Mouse (Mus musculus) lung, embryonic 15.5 days (tissue): ENCODE measurements around the gene Runx3. TPM values are rescaled to one million over a fixed set of nuclear protein-coding genes. Genes with fewer than 3 reads are reported as not detected.

Experiments
- ATAC-seq: fragments of 200-750 bp; cut with Nextera tagmentation; 2 replicates; pipeline ENCODE4 v1.8.0; 2017; ENCODE audit warnings: moderate number of reproducible peaks, borderline replicate concordance; ENCODE audit not compliant: low FRiP score, low TSS enrichment; ENCODE audit errors: extremely low read depth
- H3K27ac ChIP-seq: fragments of 300-500 bp; sonication (generic); 2 replicates; pipeline ENCODE4 v1.5.1; 2015; ENCODE audit warnings: moderate library complexity, mild to moderate bottlenecking, inconsistent platforms
- H3K27me3 ChIP-seq: fragments of 300-500 bp; sonication (generic); 2 replicates; pipeline ENCODE4 v1.6.1; 2015; ENCODE audit warnings: inconsistent platforms
- H3K36me3 ChIP-seq: fragments of 300-500 bp; sonication (generic); 2 replicates; pipeline ENCODE4 v1.6.1; 2015; ENCODE audit warnings: inconsistent platforms
- H3K4me1 ChIP-seq: fragments of 300-500 bp; sonication (generic); 2 replicates; pipeline ENCODE4 v1.6.1; 2015; ENCODE audit warnings: inconsistent platforms
- H3K4me2 ChIP-seq: fragments of 300-500 bp; sonication (generic); 2 replicates; pipeline ENCODE4 v1.6.1; 2015; ENCODE audit warnings: inconsistent platforms, mild to moderate bottlenecking, moderate library complexity
- H3K4me3 ChIP-seq: fragments of 300-500 bp; sonication (generic); 2 replicates; pipeline ENCODE4 v1.5.1; 2015; ENCODE audit warnings: mild to moderate bottlenecking, inconsistent platforms
- H3K9ac ChIP-seq: fragments of 300-500 bp; sonication (generic); 2 replicates; pipeline ENCODE4 v1.6.1; 2015; ENCODE audit warnings: inconsistent platforms
- H3K9me3 ChIP-seq: fragments of 300-500 bp; sonication (generic); 2 replicates; pipeline ENCODE4 v1.6.1; 2016; ENCODE audit warnings: inconsistent platforms
- WGBS: fragments of 180-500 bp; shearing (Covaris S2); methylation state at CpG from one replicate; pipeline ENCODE4 v1.1.7; 2015; 5-methylcytosine and 5-hydroxymethylcytosine counted together
- polyA plus RNA-seq: library from polyadenylated mRNA; unstranded; fragments of >200 nt; fragmentation: Nextera tagmentation; extraction: Ambion mirVana; gene quantifications from 2 replicates; pipeline ENCODE4 v1.2.1, GENCODE M21; 2015

Gene Runx3
- polyA plus RNA-seq, 1 experiment from 2014 or later = 0.20 TPM

GRCm38 (mm10) chr4:135116391-135116790, 4.1 kb upstream of the Runx3 start:
- Histone ChIP-seq H3K4me1 (no peaks in the 10 kb centered on the region), H3K36me3 (no peaks in the 10 kb centered on the region), H3K27me3 (no peaks in the 10 kb centered on the region), H3K9ac (no peak overlapping the region), H3K4me2 (no peak overlapping the region), H3K4me3 (no peak overlapping the region), H3K27ac (no peak overlapping the region), H3K9me3 (no peaks in the 10 kb centered on the region)
- no peak for ATAC-seq
- 40% methylated on average over 5 of the region's 5 CpGs for WGBS

GRCm38 (mm10) chr4:135117846-135118245, 2.6 kb upstream of the Runx3 start:
- no peak overlapping the region for H3K9ac ChIP-seq
- no peak overlapping the region for H3K27ac ChIP-seq
- no peak for ATAC-seq
- H3K4me3 ChIP-seq = no peak overlapping the region
- H3K36me3 ChIP-seq = no peaks in the 10 kb centered on the region
- H3K4me2 ChIP-seq = no peak overlapping the region
- H3K9me3 ChIP-seq = no peaks in the 10 kb centered on the region
- no peaks in the 10 kb centered on the region for H3K27me3 ChIP-seq
- H3K4me1 ChIP-seq = no peaks in the 10 kb centered on the region
- 94% methylated on average over 9 of the region's 9 CpGs for WGBS

- H3K9ac ChIP-seq = no peak overlapping the region
- H3K4me1 ChIP-seq = no peaks in the 10 kb centered on the region
- 78% methylated on average over 12 of the region's 12 CpGs for WGBS
- H3K27me3 ChIP-seq = no peaks in the 10 kb centered on the region
- no peaks in the 10 kb centered on the region for H3K9me3 ChIP-seq
- no peak overlapping the region for H3K4me2 ChIP-seq
- no peak overlapping the region for H3K4me3 ChIP-seq
- ATAC-seq = no peak
- H3K27ac ChIP-seq = no peak overlapping the region
- no peaks in the 10 kb centered on the region for H3K36me3 ChIP-seq
Observed at GRCm38 (mm10) chr4:135118855-135119474, 1.5 kb upstream of the Runx3 start.

GRCm38 (mm10) chr4:135123721-135124120, 3.3 kb downstream of the Runx3 start:
- Histone ChIP-seq H3K9me3 (no peaks in the 10 kb centered on the region), H3K4me2 (no peak overlapping the region), H3K4me3 (no peak overlapping the region), H3K9ac (no peak overlapping the region), H3K36me3 (no peaks in the 10 kb centered on the region), H3K4me1 (no peaks in the 10 kb centered on the region), H3K27me3 (peaks cover 7% of the 10 kb centered on the region; the same call in 1 of the 2 replicates), H3K27ac (no peak overlapping the region)
- 81% methylated on average over 5 of the region's 5 CpGs for WGBS
- ATAC-seq = no peak

- Histone ChIP-seq H3K4me2 (no peak overlapping the region), H3K27ac (no peak overlapping the region), H3K9me3 (no peaks in the 10 kb centered on the region), H3K4me3 (no peak overlapping the region), H3K27me3 (peaks cover 15% of the 10 kb centered on the region; the same call in 1 of the 2 replicates), H3K4me1 (no peaks in the 10 kb centered on the region), H3K36me3 (no peaks in the 10 kb centered on the region), H3K9ac (no peak overlapping the region)
- WGBS = 86% methylated on average over 6 of the region's 6 CpGs
- no peak for ATAC-seq
Observed at GRCm38 (mm10) chr4:135124732-135125131, 4.3 kb downstream of the Runx3 start.

GRCm38 (mm10) chr4:135125152-135125551, 4.7 kb downstream of the Runx3 start:
- Histone ChIP-seq H3K4me2 (no peak overlapping the region), H3K9ac (no peak overlapping the region), H3K9me3 (no peaks in the 10 kb centered on the region), H3K27ac (no peak overlapping the region), H3K4me1 (no peaks in the 10 kb centered on the region), H3K4me3 (no peak overlapping the region), H3K27me3 (peaks cover 15% of the 10 kb centered on the region; the same call in 1 of the 2 replicates), H3K36me3 (no peaks in the 10 kb centered on the region)
- WGBS = 80% methylated on average over 3 of the region's 3 CpGs
- ATAC-seq = no peak

GRCm38 (mm10) chr4:135126385-135126784, 5.9 kb downstream of the Runx3 start:
- Histone ChIP-seq H3K9me3 (no peaks in the 10 kb centered on the region), H3K9ac (no peak overlapping the region), H3K4me1 (no peaks in the 10 kb centered on the region), H3K4me2 (no peak overlapping the region), H3K4me3 (no peak overlapping the region), H3K27me3 (peaks cover 15% of the 10 kb centered on the region; the same call in 1 of the 2 replicates), H3K36me3 (no peaks in the 10 kb centered on the region), H3K27ac (no peak overlapping the region)
- ATAC-seq = no peak
- 60% methylated on average over 5 of the region's 5 CpGs for WGBS

- peaks cover 15% of the 10 kb centered on the region; the same call in 1 of the 2 replicates for H3K27me3 ChIP-seq
- no peak for ATAC-seq
Observed at GRCm38 (mm10) chr4:135128841-135129520, 8.5 kb downstream of the Runx3 start.

GRCm38 (mm10) chr4:135130156-135130555, 9.7 kb downstream of the Runx3 start:
- H3K9me3 ChIP-seq = no peaks in the 10 kb centered on the region
- 83% methylated on average over 6 of the region's 6 CpGs for WGBS
- ATAC-seq = no peak
- no peak overlapping the region for H3K4me3 ChIP-seq
- H3K4me1 ChIP-seq = no peaks in the 10 kb centered on the region
- H3K27ac ChIP-seq = no peak overlapping the region
- H3K36me3 ChIP-seq = no peaks in the 10 kb centered on the region
- H3K9ac ChIP-seq = no peak overlapping the region
- H3K4me2 ChIP-seq = no peak overlapping the region
- H3K27me3 ChIP-seq = peaks cover 15% of the 10 kb centered on the region; the same call in 1 of the 2 replicates

More at GRCm38 (mm10) chr4:135128841-135129520, 8.5 kb downstream of the Runx3 start:
- Histone ChIP-seq H3K9ac (no peak overlapping the region), H3K27ac (no peak overlapping the region), H3K4me3 (peak overlapping the region; percentile 15), H3K4me1 (no peaks in the 10 kb centered on the region), H3K4me2 (peak overlapping the region; percentile 48), H3K9me3 (no peaks in the 10 kb centered on the region), H3K36me3 (no peaks in the 10 kb centered on the region)
- WGBS = 15% methylated on average over 22 of the region's 22 CpGs

- ATAC-seq = no peak
- Histone ChIP-seq H3K4me3 (no peak overlapping the region), H3K4me1 (no peaks in the 10 kb centered on the region), H3K36me3 (no peaks in the 10 kb centered on the region), H3K27me3 (peaks cover 15% of the 10 kb centered on the region; the same call in 1 of the 2 replicates), H3K9ac (no peak overlapping the region), H3K4me2 (no peak overlapping the region), H3K9me3 (no peaks in the 10 kb centered on the region), H3K27ac (no peak overlapping the region)
- 75% methylated on average over 6 of the region's 6 CpGs for WGBS
Observed at GRCm38 (mm10) chr4:135131145-135131544, 10.7 kb downstream of the Runx3 start.

GRCm38 (mm10) chr4:135132797-135133196, 12.3 kb downstream of the Runx3 start:
- Histone ChIP-seq H3K4me3 (no peak overlapping the region), H3K36me3 (no peaks in the 10 kb centered on the region), H3K27ac (no peak overlapping the region), H3K9ac (no peak overlapping the region), H3K27me3 (peaks cover 27% of the 10 kb centered on the region), H3K4me2 (no peak overlapping the region), H3K4me1 (no peaks in the 10 kb centered on the region), H3K9me3 (no peaks in the 10 kb centered on the region)
- ATAC-seq = no peak
- WGBS = 82% methylated on average over 12 of the region's 12 CpGs

- WGBS = 59% methylated on average over 4 of the region's 4 CpGs
- H3K4me2 ChIP-seq = no peak overlapping the region
- H3K36me3 ChIP-seq = no peaks in the 10 kb centered on the region
- H3K27ac ChIP-seq = no peak overlapping the region
- H3K9me3 ChIP-seq = no peaks in the 10 kb centered on the region
- no peak overlapping the region for H3K9ac ChIP-seq
- H3K27me3 ChIP-seq = peaks cover 29% of the 10 kb centered on the region
- H3K4me1 ChIP-seq = no peaks in the 10 kb centered on the region
- no peak overlapping the region for H3K4me3 ChIP-seq
- ATAC-seq = no peak
Observed at GRCm38 (mm10) chr4:135133711-135134110, 13.3 kb downstream of the Runx3 start.
